Mouse (Mus musculus) liver, embryonic 14.5 days (tissue): Measurements from ENCODE around the gene Tnxb. TPM values are rescaled to one million over a fixed set of nuclear protein-coding genes. Genes with fewer than 3 reads are reported as not detected.
"Not testable (repeated sequence)": the region's sequence is repeated elsewhere in the genome, so short reads cannot be mapped to it uniquely, and the experiment has no call there.

Source experiments
- ATAC-seq: fragments of 200-750 bp; cut with Nextera tagmentation; 2 replicates; pipeline ENCODE4 v1.8.0; 2017; ENCODE audit warnings: moderate number of reproducible peaks, mild to moderate bottlenecking, moderate library complexity; ENCODE audit not compliant: insufficient read depth
- DNase-seq, 3 experiments: peaks; one replicate each; pipeline ENCODE4 v3.0.0-alpha.2; 2012 to 2013; ENCODE audit warnings: low read depth in 3 of 3, low spot score in 3 of 3
- H3K27ac ChIP-seq: fragments of 300-500 bp; sonication (generic); 2 replicates; pipeline ENCODE4 v1.5.1; 2014; ENCODE audit warnings: moderate library complexity, mild to moderate bottlenecking, control low read depth, inconsistent platforms
- H3K27me3 ChIP-seq: fragments of 300-500 bp; sonication (generic); 2 replicates; pipeline ENCODE4 v1.6.1; 2014; ENCODE audit warnings: mild to moderate bottlenecking, low read length, moderate library complexity; ENCODE audit not compliant: control insufficient read depth, insufficient read depth
- H3K36me3 ChIP-seq: fragments of 300-500 bp; sonication (generic); replicated peaks from 2 replicates; pipeline ENCODE4 v1.6.1; 2014; ENCODE audit warnings: low read depth; ENCODE audit not compliant: control insufficient read depth, insufficient read depth
- H3K4me1 ChIP-seq, 2 experiments: fragments of 200-500 bp in 1 of 2; fragments of 300-500 bp in 1 of 2; sonication (generic) in 1 of 2; replicated peaks; 2 replicates each; pipeline ENCODE4 v1.6.1; 2012 to 2014; ENCODE audit warnings: antibody characterized with exemption in 1 of 2, inconsistent platforms in 1 of 2, low read length in 1 of 2; ENCODE audit not compliant: control insufficient read depth in 2 of 2, insufficient read depth in 2 of 2
- H3K4me2 ChIP-seq: fragments of 300-500 bp; sonication (generic); 2 replicates; pipeline ENCODE4 v1.6.1; 2014; ENCODE audit warnings: low read depth, mild to moderate bottlenecking, control low read depth, moderate library complexity
- H3K4me3 ChIP-seq, 2 experiments: fragments of 200-500 bp in 1 of 2; fragments of 300-500 bp in 1 of 2; sonication (generic) in 1 of 2; 2 replicates each; pipeline ENCODE4 v1.5.1; 2012 to 2014; ENCODE audit warnings: low read depth in 2 of 2, low read length in 2 of 2, mild to moderate bottlenecking in 2 of 2, control low read depth in 1 of 2, inconsistent platforms in 1 of 2, moderate library complexity in 1 of 2; ENCODE audit not compliant: insufficient read depth in 1 of 2
- H3K9ac ChIP-seq: fragments of 300-500 bp; sonication (generic); replicated peaks from 2 replicates; pipeline ENCODE4 v1.6.1; 2014; ENCODE audit warnings: mild to moderate bottlenecking, control low read depth, moderate library complexity
- H3K9me3 ChIP-seq: fragments of 300-500 bp; sonication (generic); 2 replicates; pipeline ENCODE4 v1.6.1; 2016; ENCODE audit warnings: low read length, mixed read lengths; ENCODE audit not compliant: control insufficient read depth
- CTCF ChIP-seq: IDR thresholded peaks from 2 replicates; pipeline ENCODE4 v1.5.1; 2016; ENCODE audit warnings: antibody characterized with exemption, low read depth, control low read depth
- EP300 ChIP-seq: IDR thresholded peaks from 2 replicates; pipeline ENCODE4 v1.6.1; 2016; ENCODE audit warnings: antibody characterized with exemption, low read depth
- WGBS: fragments of 180-500 bp; shearing (Covaris S2); extraction: QIAGEN DNeasy Blood & Tissue Kit; methylation state at CpG from one replicate; pipeline ENCODE4 v1.1.7; 2014; ENCODE audit not compliant: insufficient replicate concordance; 5-methylcytosine and 5-hydroxymethylcytosine counted together
- polyA plus RNA-seq, 2 experiments: library from polyadenylated mRNA; depleted of rRNA in 1 of 2; stranded (reverse) in 1 of 2; unstranded in 1 of 2; fragments of >200 nt; fragmentation: Nextera tagmentation in 1 of 2; extraction: Ambion mirVana in 1 of 2; gene quantifications; 2 replicates each; pipeline versions ENCODE4 v1.2.1 to v1.2.3; 2012 to 2014

Gene Tnxb
- polyA plus RNA-seq, 2 experiments = 0.13 to 0.17 TPM

- Histone ChIP-seq H3K9ac (no peak overlapping the region), H3K4me2 (no peak overlapping the region), H3K4me1 (no peaks in the 10 kb centered on the region), H3K36me3 (no peaks in the 10 kb centered on the region), H3K27me3 (no peaks in the 10 kb centered on the region), H3K27ac (no peak overlapping the region), H3K9me3 (no peaks in the 10 kb centered on the region), H3K4me3 (no peak overlapping the region)
- 33% methylated on average over 6 of the region's 6 CpGs for WGBS
- no peak for TF ChIP-seq EP300
- TF ChIP-seq CTCF = peak; percentile 69
- ATAC-seq (no peak), DNase-seq (no peak)
Observed at GRCm38 (mm10) chr17:34712951-34713350, 42.6 kb downstream of the Tnxb start.

DNA sequence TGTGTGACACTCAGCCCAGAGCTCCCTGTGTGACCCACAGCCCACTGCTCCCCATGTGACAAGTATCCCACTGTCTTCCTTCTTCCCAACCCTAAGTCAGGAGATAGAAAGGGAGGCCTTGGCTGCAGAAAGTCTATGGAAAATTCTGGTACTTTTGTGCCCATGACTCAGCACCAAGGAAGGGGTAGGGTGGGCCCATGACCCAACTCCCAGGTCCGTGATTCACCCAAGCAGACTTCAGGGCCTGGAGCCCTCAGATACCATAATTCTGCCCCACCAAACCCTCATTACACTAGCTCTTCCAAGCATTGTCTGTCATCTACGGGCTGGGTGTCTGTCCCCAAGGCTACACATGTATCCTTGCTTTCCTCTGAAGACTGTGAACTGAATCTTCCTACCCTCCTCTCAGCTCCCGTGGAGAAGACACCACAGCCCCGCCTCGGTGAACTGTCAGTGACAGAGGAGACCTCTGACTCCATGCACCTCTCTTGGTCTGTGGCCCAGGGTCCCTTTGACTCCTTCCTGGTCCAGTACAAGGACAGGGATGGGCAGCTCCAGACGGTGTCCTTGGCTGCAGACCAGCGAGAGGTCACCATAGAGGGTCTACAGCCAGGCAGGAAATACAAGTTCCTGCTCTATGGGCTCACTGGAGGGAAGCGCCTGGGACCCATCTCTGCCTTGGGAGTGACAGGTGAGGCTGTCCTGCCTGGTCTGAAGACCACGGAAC, 44.0 kb downstream of the Tnxb start:
- WGBS = 45% methylated on average over 9 of the region's 9 CpGs
- DNase-seq, ATAC-seq: not testable (repeated sequence)

GRCm38 (mm10) chr17:34714908-34715445, 44.6 kb downstream of the Tnxb start:
- not testable (repeated sequence) for DNase-seq, ATAC-seq, H3K27me3 ChIP-seq, H3K4me3 ChIP-seq, H3K4me1 ChIP-seq, H3K9me3 ChIP-seq, H3K36me3 ChIP-seq, H3K9ac ChIP-seq, H3K27ac ChIP-seq, H3K4me2 ChIP-seq
- WGBS = 58% methylated on average over 5 of the region's 5 CpGs

More for the DNA sequence above, 44.0 kb downstream of the Tnxb start:
- H3K4me1 ChIP-seq, H3K9ac ChIP-seq, H3K27ac ChIP-seq, H3K9me3 ChIP-seq, H3K4me2 ChIP-seq, H3K4me3 ChIP-seq, H3K36me3 ChIP-seq, H3K27me3 ChIP-seq: not testable (repeated sequence)

GRCm38 (mm10) chr17:34715451-34715850, 45.1 kb downstream of the Tnxb start:
- not testable (repeated sequence) for H3K4me3 ChIP-seq, H3K4me1 ChIP-seq, H3K27me3 ChIP-seq, H3K27ac ChIP-seq, H3K9me3 ChIP-seq, H3K4me2 ChIP-seq, ATAC-seq, H3K36me3 ChIP-seq, DNase-seq, H3K9ac ChIP-seq
- WGBS = 60% methylated on average over 7 of the region's 7 CpGs

GRCm38 (mm10) chr17:34716247-34716646, 45.9 kb downstream of the Tnxb start:
- H3K4me3 ChIP-seq = no peak overlapping the region
- TF ChIP-seq CTCF (no peak), EP300 (no peak)
- H3K27me3 ChIP-seq = no peaks in the 10 kb centered on the region
- H3K36me3 ChIP-seq = no peaks in the 10 kb centered on the region
- ATAC-seq (no peak), DNase-seq (no peak)
- H3K9ac ChIP-seq = no peak overlapping the region
- H3K4me2 ChIP-seq = no peak overlapping the region
- 75% methylated on average over 15 of the region's 15 CpGs for WGBS
- no peaks in the 10 kb centered on the region for H3K4me1 ChIP-seq
- no peak overlapping the region for H3K27ac ChIP-seq
- H3K9me3 ChIP-seq = no peaks in the 10 kb centered on the region
